Mouse (Mus musculus) heart, adult 2 months (tissue): Measurements from ENCODE around the gene Fkbp1a.

Experiments used
- CTCF ChIP-seq: fragments of 200-600 bp; IDR thresholded peaks from 2 replicates; pipeline ENCODE4 v1.8.1; 2022; ENCODE audit warnings: antibody characterized with exemption, mild to moderate bottlenecking, moderate library complexity
- EP300 ChIP-seq: fragments of 200-500 bp; IDR thresholded peaks from 2 replicates; pipeline ENCODE4 v1.6.1; 2011; ENCODE audit warnings: low read depth, low read length, control low read depth; ENCODE audit not compliant: insufficient read depth
- POLR2A ChIP-seq: fragments of 200-500 bp; IDR thresholded peaks from 2 replicates; pipeline ENCODE4 v1.6.1; 2011; ENCODE audit warnings: mild to moderate bottlenecking, low read depth, low read length, control low read depth; ENCODE audit not compliant: insufficient read depth

- TF ChIP-seq CTCF (no peak), POLR2A (no peak), EP300 (no peak)
These were observed 43.9 kb upstream of the Fkbp1a start for GRCm38 (mm10) chr2:151498358-151498757.
